Mouse (Mus musculus): ENCODE data around the gene Lrba. TPM values are rescaled to one million over a fixed set of nuclear protein-coding genes. Genes with fewer than 3 reads are reported as not detected.

Lrba gene
- polyA plus RNA-seq, 1 experiment from 2014 or later: 3.2 TPM

DNA sequence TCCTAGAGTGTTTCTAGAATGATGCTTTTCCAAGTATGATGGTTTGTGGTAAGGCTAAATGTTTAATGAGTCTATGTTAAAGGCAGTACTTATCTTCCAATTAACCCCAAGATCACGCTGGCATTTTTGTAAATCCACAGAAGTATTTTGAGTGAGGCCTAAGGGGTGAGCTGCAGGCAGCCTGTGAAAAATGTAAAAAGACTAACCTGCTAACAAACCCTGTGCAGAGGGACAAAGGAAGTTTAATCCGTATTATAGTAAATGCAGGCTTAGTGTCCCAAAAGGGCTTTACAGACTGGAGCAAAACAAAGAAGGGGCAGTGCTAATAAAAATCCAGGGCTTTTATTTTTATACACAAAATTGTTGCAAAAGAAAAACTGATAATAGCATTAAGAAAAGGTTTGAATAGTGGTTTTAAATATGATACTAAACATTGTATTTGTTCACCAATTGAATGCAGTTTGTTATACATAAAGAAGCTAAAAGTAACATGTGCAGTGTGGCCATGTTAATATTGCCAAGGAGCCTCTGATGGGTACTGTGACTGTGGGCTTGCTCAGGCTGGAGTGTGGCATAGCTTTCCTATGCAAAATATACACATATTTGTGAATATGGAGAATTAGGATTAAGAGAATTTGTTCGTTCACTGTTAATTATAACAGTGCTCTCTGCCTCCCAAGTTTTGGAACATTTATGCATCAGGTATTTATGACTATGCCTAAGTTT, 348.2 kb downstream of the Lrba start:
- no peak for ATAC-seq (ENCODE audit: borderline replicate concordance, extremely low read depth, low FRiP score, low TSS enrichment)
- 64% methylated on average over 3 of the region's 3 CpGs for WGBS
- Histone ChIP-seq H3K36me3 (no peaks in the 10 kb centered on the region), H3K4me1 (no peaks in the 10 kb centered on the region), H3K9ac (no peak overlapping the region), H3K9me3 (no peaks in the 10 kb centered on the region), H3K27me3 (no peaks in the 10 kb centered on the region), H3K4me3 (no peak overlapping the region), H3K4me2 (no peak overlapping the region), H3K27ac (no peak overlapping the region)

DNA sequence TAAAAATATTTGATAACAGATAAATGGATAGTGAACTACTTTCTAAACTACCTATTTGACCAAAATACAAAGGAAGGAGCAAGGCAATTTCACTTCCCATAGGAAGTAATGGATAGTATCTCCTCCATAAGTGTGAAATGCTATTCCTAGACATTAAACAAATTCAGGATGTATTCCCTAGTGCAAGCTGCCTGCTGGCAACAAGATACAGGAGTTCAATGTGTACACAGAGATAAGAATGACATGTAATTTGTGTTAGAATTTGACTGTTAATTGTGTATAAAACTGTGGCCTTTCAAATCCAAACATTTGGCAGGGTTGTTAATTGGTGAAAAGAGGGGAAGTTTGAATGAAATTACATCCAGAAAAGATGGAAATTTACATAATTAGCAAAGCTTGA, 350.8 kb downstream of the Lrba start:
- ATAC-seq (ENCODE audit: borderline replicate concordance, extremely low read depth, low FRiP score, low TSS enrichment): no peak
- no peaks in the 10 kb centered on the region for H3K9me3 ChIP-seq
- H3K4me3 ChIP-seq: no peak overlapping the region
- H3K4me2 ChIP-seq: no peak overlapping the region
- H3K27me3 ChIP-seq: no peaks in the 10 kb centered on the region
- no peak overlapping the region for H3K27ac ChIP-seq
- H3K9ac ChIP-seq: no peak overlapping the region
- no peaks in the 10 kb centered on the region for H3K4me1 ChIP-seq
- H3K36me3 ChIP-seq: no peaks in the 10 kb centered on the region

DNA sequence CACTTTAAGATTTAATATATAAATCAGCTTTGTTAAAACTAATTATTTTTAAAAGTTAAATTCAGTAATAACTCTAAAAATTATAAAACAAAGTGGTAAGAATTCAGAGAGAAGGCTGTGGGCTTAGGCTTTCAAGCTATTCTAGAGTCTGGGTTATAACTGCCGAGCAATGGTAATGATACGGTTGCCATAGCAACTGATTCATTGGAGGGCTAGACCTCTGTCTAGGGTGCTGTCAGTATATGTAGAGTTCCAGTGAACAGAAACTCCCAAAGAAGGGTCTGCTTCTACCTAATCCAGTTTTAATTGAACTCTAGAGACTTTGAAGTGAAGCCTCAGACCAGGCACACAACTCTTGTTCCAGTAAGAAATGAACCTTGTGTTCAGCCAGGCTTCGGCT, 377.8 kb downstream of the Lrba start:
- H3K4me1 ChIP-seq: no peaks in the 10 kb centered on the region
- H3K27me3 ChIP-seq: no peaks in the 10 kb centered on the region
- no peaks in the 10 kb centered on the region for H3K9me3 ChIP-seq
- no peak for ATAC-seq (ENCODE audit: borderline replicate concordance, extremely low read depth, low FRiP score, low TSS enrichment)
- no peaks in the 10 kb centered on the region for H3K36me3 ChIP-seq
- H3K9ac ChIP-seq: no peak overlapping the region
- H3K4me3 ChIP-seq: no peak overlapping the region
- H3K27ac ChIP-seq: no peak overlapping the region
- no peak overlapping the region for H3K4me2 ChIP-seq
- 70% methylated on average over 3 of the region's 3 CpGs for WGBS

DNA sequence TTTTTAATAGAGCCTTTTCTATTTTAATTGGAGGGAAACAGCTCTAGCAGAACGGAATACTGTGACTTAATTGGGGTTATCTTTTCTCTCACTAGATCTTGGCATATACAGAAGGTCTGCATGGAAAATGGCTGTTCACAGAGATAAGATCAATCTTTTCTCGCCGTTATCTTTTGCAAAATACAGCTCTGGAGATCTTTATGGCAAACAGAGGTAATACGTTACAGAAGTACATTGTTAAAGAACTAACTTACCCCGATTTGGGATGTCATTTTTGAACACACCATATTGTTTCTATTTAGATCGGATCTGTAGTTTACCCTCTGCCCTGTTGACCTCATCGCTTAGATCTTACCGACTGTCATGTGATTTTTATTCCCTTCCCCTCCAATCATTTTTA, 381.3 kb downstream of the Lrba start:
- no peaks in the 10 kb centered on the region for H3K36me3 ChIP-seq
- H3K4me1 ChIP-seq: no peaks in the 10 kb centered on the region
- ATAC-seq (ENCODE audit: borderline replicate concordance, extremely low read depth, low FRiP score, low TSS enrichment): no peak
- H3K27me3 ChIP-seq: no peaks in the 10 kb centered on the region
- H3K4me2 ChIP-seq: no peak overlapping the region
- H3K9me3 ChIP-seq: no peaks in the 10 kb centered on the region
- H3K9ac ChIP-seq: no peak overlapping the region
- no peak overlapping the region for H3K27ac ChIP-seq
- 75% methylated on average over 8 of the region's 8 CpGs for WGBS
- no peak overlapping the region for H3K4me3 ChIP-seq

- no peak for ATAC-seq (ENCODE audit: borderline replicate concordance, extremely low read depth, low FRiP score, low TSS enrichment)
- H3K4me1 ChIP-seq: no peaks in the 10 kb centered on the region
- no peak overlapping the region for H3K4me2 ChIP-seq
- H3K36me3 ChIP-seq: no peaks in the 10 kb centered on the region
- no peaks in the 10 kb centered on the region for H3K27me3 ChIP-seq
- WGBS: 55% methylated on average over 4 of the region's 4 CpGs
- H3K9me3 ChIP-seq: no peaks in the 10 kb centered on the region
- H3K9ac ChIP-seq: no peak overlapping the region
- H3K27ac ChIP-seq: no peak overlapping the region
- H3K4me3 ChIP-seq: no peak overlapping the region
Observed at GRCm38 (mm10) chr3:86627008-86627743, 402.7 kb downstream of the Lrba start.

DNA sequence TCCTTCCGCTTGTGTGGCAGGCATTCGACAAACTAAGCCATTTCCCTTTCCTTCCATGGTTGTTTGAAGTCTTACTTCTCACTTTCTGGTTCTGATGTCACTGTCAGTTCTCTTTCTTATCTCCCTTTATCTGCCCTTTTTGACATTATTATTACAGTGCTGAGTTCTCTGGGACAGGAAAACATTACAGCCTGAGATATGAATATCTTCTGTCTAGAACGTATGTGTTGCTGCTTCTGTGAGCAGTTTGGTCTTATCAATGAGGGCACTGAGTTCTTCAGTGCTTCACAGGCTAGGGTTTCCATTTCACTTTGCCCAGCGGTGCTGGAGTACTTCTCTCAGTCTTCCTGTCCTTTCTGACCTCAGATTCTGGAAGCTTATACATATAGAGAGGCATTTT, 404.9 kb downstream of the Lrba start:
- Histone ChIP-seq H3K27ac (no peak overlapping the region), H3K36me3 (no peaks in the 10 kb centered on the region), H3K4me3 (no peak overlapping the region), H3K4me2 (no peak overlapping the region), H3K9me3 (no peaks in the 10 kb centered on the region), H3K9ac (no peak overlapping the region), H3K27me3 (no peaks in the 10 kb centered on the region), H3K4me1 (no peaks in the 10 kb centered on the region)
- no peak for ATAC-seq (ENCODE audit: borderline replicate concordance, extremely low read depth, low FRiP score, low TSS enrichment)
- WGBS: 63% methylated on average over 4 of the region's 4 CpGs

DNA sequence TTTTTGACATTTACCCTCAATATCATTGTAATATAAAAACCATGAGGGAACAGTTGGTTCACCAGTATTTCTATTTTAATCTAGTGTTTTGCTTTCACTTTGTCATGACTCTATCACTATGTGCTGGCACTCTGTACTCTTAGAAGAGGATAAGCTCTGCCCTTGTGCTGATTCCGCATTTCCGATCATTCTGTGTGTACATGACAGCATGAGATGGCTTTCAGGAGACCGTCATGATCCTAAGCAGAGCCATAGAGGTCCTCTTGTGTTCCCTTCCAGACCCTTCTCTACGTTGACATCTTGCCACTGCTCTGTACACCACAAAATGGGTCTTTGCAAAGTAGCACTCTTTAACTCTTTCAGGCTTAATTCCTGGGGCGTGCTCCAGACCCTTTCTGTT, 411.0 kb downstream of the Lrba start:
- Histone ChIP-seq H3K9me3 (no peaks in the 10 kb centered on the region), H3K27me3 (no peaks in the 10 kb centered on the region), H3K4me1 (no peaks in the 10 kb centered on the region), H3K36me3 (no peaks in the 10 kb centered on the region), H3K4me3 (no peak overlapping the region), H3K27ac (no peak overlapping the region), H3K9ac (no peak overlapping the region), H3K4me2 (no peak overlapping the region)
- 68% methylated on average over 5 of the region's 5 CpGs for WGBS
- ATAC-seq (ENCODE audit: borderline replicate concordance, extremely low read depth, low FRiP score, low TSS enrichment): no peak

DNA sequence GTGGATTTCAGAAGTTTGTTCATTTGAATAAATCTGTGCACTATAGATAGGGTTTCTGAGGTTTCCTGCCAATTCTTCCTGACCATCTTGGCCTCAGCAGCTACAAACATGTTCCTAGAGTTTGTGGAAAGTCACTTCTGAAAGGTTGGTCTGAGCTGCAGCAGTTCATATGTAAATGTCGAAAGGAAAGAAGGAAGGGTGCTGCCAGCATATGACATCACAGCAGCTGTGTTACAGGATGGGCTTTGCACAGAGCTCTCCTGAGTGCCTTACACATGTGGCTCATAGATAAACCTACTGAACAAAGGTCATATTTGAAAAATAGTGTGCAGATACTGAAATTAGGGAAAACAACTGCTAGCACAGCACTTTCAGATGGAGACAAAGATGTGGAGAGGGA, 411.5 kb downstream of the Lrba start:
- ATAC-seq (ENCODE audit: borderline replicate concordance, extremely low read depth, low FRiP score, low TSS enrichment): no peak
- 42% methylated on average over 1 of the region's 1 CpGs for WGBS
- Histone ChIP-seq H3K27ac (no peak overlapping the region), H3K4me1 (no peaks in the 10 kb centered on the region), H3K9me3 (no peaks in the 10 kb centered on the region), H3K36me3 (no peaks in the 10 kb centered on the region), H3K9ac (no peak overlapping the region), H3K27me3 (no peaks in the 10 kb centered on the region), H3K4me2 (no peak overlapping the region), H3K4me3 (no peak overlapping the region)

GRCm38 (mm10) chr3:86638552-86639348, 414.3 kb downstream of the Lrba start:
- no peak for ATAC-seq (ENCODE audit: borderline replicate concordance, extremely low read depth, low FRiP score, low TSS enrichment)
- Histone ChIP-seq H3K9ac (no peak overlapping the region), H3K27ac (no peak overlapping the region), H3K36me3 (no peaks in the 10 kb centered on the region), H3K4me3 (no peak overlapping the region), H3K27me3 (no peaks in the 10 kb centered on the region), H3K9me3 (no peaks in the 10 kb centered on the region), H3K4me1 (no peaks in the 10 kb centered on the region), H3K4me2 (no peak overlapping the region)
- WGBS: 77% methylated on average over 2 of the region's 2 CpGs

DNA sequence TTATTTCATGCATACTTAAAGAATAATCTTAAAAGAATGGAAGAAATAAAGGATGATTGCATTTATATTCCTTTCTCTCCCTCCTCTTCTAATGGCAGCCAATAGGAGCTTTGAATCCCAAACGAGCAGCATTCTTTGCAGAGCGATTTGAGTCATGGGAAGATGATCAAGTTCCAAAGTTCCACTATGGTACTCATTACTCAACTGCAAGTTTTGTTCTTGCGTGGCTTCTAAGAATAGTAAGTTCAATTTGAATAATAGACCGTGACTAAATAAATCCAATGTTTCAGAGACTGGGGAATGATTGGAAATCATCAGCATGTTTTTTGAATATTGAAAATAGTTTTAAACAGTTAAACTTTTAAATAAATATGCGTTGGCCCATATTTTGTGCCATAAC, 416.9 kb downstream of the Lrba start:
- ATAC-seq (ENCODE audit: borderline replicate concordance, extremely low read depth, low FRiP score, low TSS enrichment): no peak
- H3K4me2 ChIP-seq: no peak overlapping the region
- H3K9me3 ChIP-seq: no peaks in the 10 kb centered on the region
- no peak overlapping the region for H3K27ac ChIP-seq
- H3K4me1 ChIP-seq: no peaks in the 10 kb centered on the region
- H3K9ac ChIP-seq: no peak overlapping the region
- 73% methylated on average over 5 of the region's 5 CpGs for WGBS
- H3K36me3 ChIP-seq: no peaks in the 10 kb centered on the region
- H3K4me3 ChIP-seq: no peak overlapping the region
- no peaks in the 10 kb centered on the region for H3K27me3 ChIP-seq

GRCm38 (mm10) chr3:86641796-86642195, 417.3 kb downstream of the Lrba start:
- Histone ChIP-seq H3K9ac (no peak overlapping the region), H3K4me3 (no peak overlapping the region), H3K4me1 (no peaks in the 10 kb centered on the region), H3K27me3 (no peaks in the 10 kb centered on the region), H3K9me3 (no peaks in the 10 kb centered on the region), H3K27ac (no peak overlapping the region), H3K4me2 (no peak overlapping the region), H3K36me3 (no peaks in the 10 kb centered on the region)
- ATAC-seq (ENCODE audit: borderline replicate concordance, extremely low read depth, low FRiP score, low TSS enrichment): no peak

DNA sequence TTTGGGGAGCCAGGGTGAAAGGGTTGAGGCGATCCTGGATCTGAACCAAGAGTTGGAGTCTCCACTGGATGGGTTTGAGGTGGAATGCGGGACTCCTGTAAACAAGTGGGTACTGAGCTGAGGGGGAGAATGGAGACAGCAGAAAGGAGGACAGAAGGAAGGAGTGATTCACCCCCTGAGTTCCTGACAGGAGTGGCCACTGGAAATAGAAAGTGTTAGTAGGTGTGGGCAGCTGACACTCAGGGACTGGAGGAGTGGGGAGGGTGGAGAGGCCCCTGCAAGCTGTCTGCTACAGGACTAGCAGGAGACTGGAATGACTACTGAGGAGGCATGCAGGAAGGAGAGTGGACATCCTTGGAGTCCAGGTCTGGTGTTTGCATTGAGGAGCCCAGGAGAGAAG, 422.3 kb downstream of the Lrba start:
- no peaks in the 10 kb centered on the region for H3K4me1 ChIP-seq
- H3K27ac ChIP-seq: no peak overlapping the region
- no peak overlapping the region for H3K9ac ChIP-seq
- no peak for ATAC-seq (ENCODE audit: borderline replicate concordance, extremely low read depth, low FRiP score, low TSS enrichment)
- no peaks in the 10 kb centered on the region for H3K9me3 ChIP-seq
- H3K36me3 ChIP-seq: no peaks in the 10 kb centered on the region
- H3K4me3 ChIP-seq: no peak overlapping the region
- H3K27me3 ChIP-seq: no peaks in the 10 kb centered on the region
- WGBS: 47% methylated on average over 2 of the region's 2 CpGs
- no peak overlapping the region for H3K4me2 ChIP-seq
